Mouse (Mus musculus) urinary bladder, adult 18-20 months (tissue): Measurements from ENCODE around the gene Map1a.
A peak's percentile ranks its signal among the peaks of the same experiment; 100 is the strongest.

Experiments
- DNase-seq, 2 experiments: peaks; one replicate each; pipeline ENCODE4 v3.0.0; 2022; ENCODE audit warnings: low spot score in 2 of 2, mixed read lengths in 2 of 2

Gene Map1a

GRCm38 (mm10) chr2:121288901-121289729 is at the start of gene Map1a:
Gene Map1a (plus strand): TSS chr2:121289600.
- peak; percentile 81 to 83 for DNase-seq

- no peak for DNase-seq
Measured at GRCm38 (mm10) chr2:121244099-121244498, 45.3 kb upstream of the Map1a start.

GRCm38 (mm10) chr2:121249758-121250157 is 39.6 kb upstream of the Map1a start:
- DNase-seq, result no peak

- peak; percentile 10 to 37 for DNase-seq
Measured at GRCm38 (mm10) chr2:121268446-121268845, 21.0 kb upstream of the Map1a start.

GRCm38 (mm10) chr2:121270521-121271235 is 18.7 kb upstream of the Map1a start:
- DNase-seq, result no peak

- peak; percentile 93 to 98 for DNase-seq
Measured at GRCm38 (mm10) chr2:121271236-121271927, 18.0 kb upstream of the Map1a start, which contains the start of gene Trp53bp1. Gene Trp53bp1 (minus strand): TSS chr2:121271407.

- no peak for DNase-seq
Measured at GRCm38 (mm10) chr2:121271928-121272516, 17.4 kb upstream of the Map1a start.

- no peak for DNase-seq
Measured at GRCm38 (mm10) chr2:121287850-121288249, 1.6 kb upstream of the Map1a start.

- no peak for DNase-seq
Measured at GRCm38 (mm10) chr2:121289730-121290540, 535 bp downstream of the Map1a start.

GRCm38 (mm10) chr2:121292316-121293013 is 3.1 kb downstream of the Map1a start:
- no peak for DNase-seq

GRCm38 (mm10) chr2:121294182-121294581 is 4.8 kb downstream of the Map1a start:
- DNase-seq, result peak; percentile 27 to 49

GRCm38 (mm10) chr2:121294753-121295607 is 5.6 kb downstream of the Map1a start:
- peak in 1 of 2 experiments; percentile 16 for DNase-seq

GRCm38 (mm10) chr2:121295608-121296571 is 6.5 kb downstream of the Map1a start:
- peak in 1 of 2 experiments; percentile 17 for DNase-seq

- no peak for DNase-seq
Measured at GRCm38 (mm10) chr2:121296754-121297231, 7.4 kb downstream of the Map1a start.

- no peak for DNase-seq
Measured at GRCm38 (mm10) chr2:121297701-121298100, 8.3 kb downstream of the Map1a start.

GRCm38 (mm10) chr2:121298131-121298530 is 8.7 kb downstream of the Map1a start:
- DNase-seq, result no peak

GRCm38 (mm10) chr2:121299471-121299870 is 10.1 kb downstream of the Map1a start:
- no peak for DNase-seq

GRCm38 (mm10) chr2:121300036-121300435 is 10.6 kb downstream of the Map1a start:
- DNase-seq, result no peak
